Mouse (Mus musculus) neural tube, embryonic 13.5 days (tissue): ENCODE results near the gene Nrip3. TPM values are rescaled to one million over a fixed set of nuclear protein-coding genes. Genes with fewer than 3 reads are reported as not detected.
A peak's percentile ranks its signal among the peaks of the same experiment; 100 is the strongest.

Experiments
- ATAC-seq: fragments of 200-750 bp; cut with Nextera tagmentation; 2 replicates; pipeline ENCODE4 v1.8.0; 2017; ENCODE audit warnings: low read depth, mild to moderate bottlenecking, moderate TSS enrichment, moderate library complexity
- H3K27ac ChIP-seq: fragments of 300-500 bp; sonication (generic); replicated peaks from 2 replicates; pipeline ENCODE4 v1.5.1; 2015; ENCODE audit warnings: moderate library complexity, mild to moderate bottlenecking, inconsistent platforms
- H3K27me3 ChIP-seq: fragments of 300-500 bp; sonication (generic); 2 replicates; pipeline ENCODE4 v1.6.1; 2015; ENCODE audit warnings: mild to moderate bottlenecking, inconsistent platforms
- H3K36me3 ChIP-seq: fragments of 300-500 bp; sonication (generic); 2 replicates; pipeline ENCODE4 v1.6.1; 2015; ENCODE audit warnings: mild to moderate bottlenecking, inconsistent platforms
- H3K4me1 ChIP-seq: fragments of 300-500 bp; sonication (generic); replicated peaks from 2 replicates; pipeline ENCODE4 v1.6.1; 2015; ENCODE audit warnings: inconsistent platforms
- H3K4me2 ChIP-seq: fragments of 300-500 bp; sonication (generic); 2 replicates; pipeline ENCODE4 v1.6.1; 2015; ENCODE audit warnings: inconsistent platforms, mild to moderate bottlenecking, moderate library complexity
- H3K4me3 ChIP-seq: fragments of 300-500 bp; sonication (generic); 2 replicates; pipeline ENCODE4 v1.5.1; 2015; ENCODE audit warnings: mild to moderate bottlenecking, inconsistent platforms
- H3K9ac ChIP-seq: fragments of 300-500 bp; sonication (generic); 2 replicates; pipeline ENCODE4 v1.6.1; 2015; ENCODE audit warnings: moderate library complexity, mild to moderate bottlenecking, inconsistent platforms
- H3K9me3 ChIP-seq: fragments of 300-500 bp; sonication (generic); 2 replicates; pipeline ENCODE4 v1.6.1; 2016; ENCODE audit warnings: inconsistent platforms
- WGBS: fragments of 180-500 bp; shearing (Covaris S2); methylation state at CpG from one replicate; pipeline ENCODE4 v1.1.7; 2015; 5-methylcytosine and 5-hydroxymethylcytosine counted together
- polyA plus RNA-seq: library from polyadenylated mRNA; unstranded; fragments of >200 nt; fragmentation: Nextera tagmentation; extraction: Ambion mirVana; gene quantifications from 2 replicates; pipeline ENCODE4 v1.2.1, GENCODE M21; 2015

Nrip3 gene
- polyA plus RNA-seq, 1 experiment from 2014 or later: 5.0 TPM

GRCm38 (mm10) chr7:109756291-109756690, 25.5 kb downstream of the Nrip3 start:
- no peak overlapping the region for H3K9ac ChIP-seq
- H3K36me3 ChIP-seq: no peaks in the 10 kb centered on the region
- peaks cover 16% of the 10 kb centered on the region for H3K4me1 ChIP-seq
- WGBS: 90% methylated on average over 3 of the region's 3 CpGs
- ATAC-seq: no peak
- no peaks in the 10 kb centered on the region for H3K9me3 ChIP-seq
- H3K4me2 ChIP-seq: no peak overlapping the region
- H3K4me3 ChIP-seq: no peak overlapping the region
- no peaks in the 10 kb centered on the region for H3K27me3 ChIP-seq
- no peak overlapping the region for H3K27ac ChIP-seq

GRCm38 (mm10) chr7:109754034-109754433, 27.8 kb downstream of the Nrip3 start:
- Histone ChIP-seq H3K4me1 (peaks cover 27% of the 10 kb centered on the region), H3K9ac (no peak overlapping the region), H3K4me3 (no peak overlapping the region), H3K4me2 (0 out of 2 replicates have a peak overlapping the region, but pooled peaks have one; percentile 76), H3K27ac (no peak overlapping the region), H3K27me3 (no peaks in the 10 kb centered on the region), H3K36me3 (0 out of 2 replicates have a peak, but pooled peaks cover 4% of the 10 kb centered on the region), H3K9me3 (no peaks in the 10 kb centered on the region)
- ATAC-seq: no peak
- WGBS: 93% methylated on average over 8 of the region's 8 CpGs

GRCm38 (mm10) chr7:109752008-109752925, 29.6 kb downstream of the Nrip3 start, which contains the start of gene Tmem9b:
TSS of gene Tmem9b (minus strand) at chr7:109752875.
- H3K27me3 ChIP-seq: no peaks in the 10 kb centered on the region
- 0 out of 2 replicates have a peak, but pooled peaks cover 13% of the 10 kb centered on the region for H3K36me3 ChIP-seq
- peaks cover 27% of the 10 kb centered on the region for H3K4me1 ChIP-seq
- peak within 1 kb of the TSS; percentile 76 for H3K4me2 ChIP-seq
- H3K4me3 ChIP-seq: peak within 1 kb of the TSS; percentile 62
- under 1% methylated on average over 74 of the region's 74 CpGs for WGBS
- peak; percentile 93 for ATAC-seq
- peak within 1 kb of the TSS; percentile 86 for H3K27ac ChIP-seq
- no peaks in the 10 kb centered on the region for H3K9me3 ChIP-seq
- H3K9ac ChIP-seq: peak within 1 kb of the TSS; percentile 87

GRCm38 (mm10) chr7:109751427-109752007, 30.3 kb downstream of the Nrip3 start:
- WGBS: 4% methylated on average over 13 of the region's 13 CpGs
- Histone ChIP-seq H3K4me3 (peak overlapping the region; percentile 62), H3K36me3 (peaks cover 17% of the 10 kb centered on the region; the same call in 1 of the 2 replicates), H3K4me1 (peaks cover 27% of the 10 kb centered on the region), H3K9ac (peak overlapping the region; percentile 87), H3K27me3 (no peaks in the 10 kb centered on the region), H3K9me3 (no peaks in the 10 kb centered on the region), H3K4me2 (peak overlapping the region; percentile 76), H3K27ac (peak overlapping the region; percentile 86)
- peak; percentile 66 for ATAC-seq

DNA sequence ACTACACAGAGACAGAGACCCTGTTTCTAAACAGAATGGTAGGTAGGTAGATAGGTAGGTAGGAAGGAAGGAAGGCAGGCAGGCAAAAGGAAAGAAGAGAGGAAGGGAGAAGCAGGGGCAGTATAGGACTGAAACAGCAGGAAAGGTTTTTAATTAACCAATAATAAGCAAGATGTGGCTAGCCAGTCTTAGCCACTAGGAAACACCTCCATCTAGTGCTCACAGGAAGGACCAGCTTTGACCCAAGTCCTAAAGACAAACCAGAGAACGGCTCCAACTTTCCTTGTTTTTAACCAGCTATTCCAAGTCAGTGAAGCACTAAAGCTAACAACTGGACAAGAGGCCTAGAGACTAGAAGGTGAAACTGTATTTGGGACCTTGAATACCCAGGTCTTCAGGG, 34.1 kb downstream of the Nrip3 start:
- H3K4me2 ChIP-seq: no peak overlapping the region
- 67% methylated on average over 1 of the region's 1 CpGs for WGBS
- no peaks in the 10 kb centered on the region for H3K9me3 ChIP-seq
- H3K27ac ChIP-seq: no peak overlapping the region
- H3K4me1 ChIP-seq: peaks cover 16% of the 10 kb centered on the region
- ATAC-seq: no peak
- H3K27me3 ChIP-seq: no peaks in the 10 kb centered on the region
- no peak overlapping the region for H3K9ac ChIP-seq
- no peak overlapping the region for H3K4me3 ChIP-seq
- H3K36me3 ChIP-seq: peaks cover 51% of the 10 kb centered on the region

- H3K4me1 ChIP-seq: no peaks in the 10 kb centered on the region
- H3K27me3 ChIP-seq: no peaks in the 10 kb centered on the region
- 94% methylated on average over 4 of the region's 4 CpGs for WGBS
- H3K4me2 ChIP-seq: no peak overlapping the region
- peaks cover 86% of the 10 kb centered on the region for H3K36me3 ChIP-seq
- ATAC-seq: no peak
- H3K27ac ChIP-seq: no peak overlapping the region
- no peaks in the 10 kb centered on the region for H3K9me3 ChIP-seq
- no peak overlapping the region for H3K9ac ChIP-seq
- H3K4me3 ChIP-seq: no peak overlapping the region
Observed at GRCm38 (mm10) chr7:109741703-109742102, 40.1 kb downstream of the Nrip3 start.

- H3K36me3 ChIP-seq: peaks cover 87% of the 10 kb centered on the region
- H3K4me1 ChIP-seq: no peaks in the 10 kb centered on the region
- no peaks in the 10 kb centered on the region for H3K9me3 ChIP-seq
- no peak overlapping the region for H3K4me3 ChIP-seq
- WGBS: 94% methylated on average over 1 of the region's 1 CpGs
- no peak overlapping the region for H3K4me2 ChIP-seq
- no peak overlapping the region for H3K9ac ChIP-seq
- no peak overlapping the region for H3K27ac ChIP-seq
- no peaks in the 10 kb centered on the region for H3K27me3 ChIP-seq
- ATAC-seq: no peak
Observed at GRCm38 (mm10) chr7:109741060-109741459, 40.8 kb downstream of the Nrip3 start.

DNA sequence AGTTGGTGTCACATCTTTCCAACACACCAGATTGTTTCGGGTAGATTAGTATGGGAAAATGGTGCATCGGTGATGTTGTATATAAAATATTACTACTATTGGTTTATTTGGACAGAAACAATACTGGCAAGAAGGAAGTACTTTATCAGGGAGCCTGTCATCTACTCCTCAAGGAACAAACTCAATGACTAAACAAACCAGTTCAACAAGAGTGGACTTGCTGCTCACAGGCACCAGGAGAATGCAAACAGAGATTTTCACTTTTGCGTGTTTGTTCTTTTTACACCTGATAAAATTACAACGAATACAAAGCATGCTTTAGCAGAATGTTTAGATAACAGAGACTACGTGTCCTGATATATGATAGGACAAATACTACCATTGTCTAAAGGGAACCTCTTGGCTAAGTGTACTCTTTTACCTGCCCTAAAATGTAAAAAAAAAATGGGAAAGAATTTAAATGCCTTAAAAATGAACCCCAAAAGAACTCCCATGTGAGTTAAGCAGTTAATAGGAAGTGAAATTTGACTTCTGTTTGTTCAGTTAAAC, 41.9 kb downstream of the Nrip3 start:
- H3K36me3 ChIP-seq: peaks cover 86% of the 10 kb centered on the region
- no peak for ATAC-seq
- no peaks in the 10 kb centered on the region for H3K9me3 ChIP-seq
- no peaks in the 10 kb centered on the region for H3K27me3 ChIP-seq
- H3K9ac ChIP-seq: no peak overlapping the region
- 92% methylated on average over 5 of the region's 5 CpGs for WGBS
- no peaks in the 10 kb centered on the region for H3K4me1 ChIP-seq
- H3K27ac ChIP-seq: no peak overlapping the region
- no peak overlapping the region for H3K4me3 ChIP-seq
- no peak overlapping the region for H3K4me2 ChIP-seq

- H3K36me3 ChIP-seq: peaks cover 46% of the 10 kb centered on the region
- WGBS: 93% methylated on average over 4 of the region's 4 CpGs
Observed at GRCm38 (mm10) chr7:109734806-109735205, 47.0 kb downstream of the Nrip3 start.

DNA sequence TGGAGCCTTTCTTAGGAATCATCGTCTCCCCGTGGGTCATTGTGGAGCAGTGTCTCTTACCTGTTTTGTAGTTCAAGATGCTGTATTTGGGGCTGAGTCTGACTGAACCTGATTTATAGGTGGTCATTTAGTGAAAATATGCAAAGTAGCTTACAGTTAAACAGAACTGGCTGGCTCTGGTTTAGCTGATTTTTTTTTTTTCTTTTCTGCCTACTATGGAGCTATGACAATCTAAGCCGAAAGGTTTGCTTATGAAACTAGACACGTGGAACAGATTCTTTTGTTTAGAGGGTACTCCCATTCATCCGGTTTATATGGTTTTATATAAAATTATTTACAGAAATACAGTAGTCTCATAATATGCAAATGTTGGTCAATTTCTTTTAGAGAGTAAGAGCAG, 50.2 kb downstream of the Nrip3 start, which contains the start of gene Ascl3:
Gene Ascl3, minus strand, starts transcription at position 101 of the 400 bp plus-strand sequence.
- Histone ChIP-seq H3K27ac (no peak within 1 kb of the TSS), H3K27me3 (no peaks in the 10 kb centered on the region), H3K36me3 (peaks cover 22% of the 10 kb centered on the region), H3K4me1 (0 out of 2 replicates have a peak, but pooled peaks cover 7% of the 10 kb centered on the region), H3K4me2 (no peak within 1 kb of the TSS), H3K4me3 (no peak within 1 kb of the TSS), H3K9ac (no peak within 1 kb of the TSS), H3K9me3 (no peaks in the 10 kb centered on the region)
- ATAC-seq: no peak
- WGBS: 92% methylated on average over 5 of the region's 5 CpGs

More at GRCm38 (mm10) chr7:109734806-109735205, 47.0 kb downstream of the Nrip3 start:
- Histone ChIP-seq H3K27me3 (no peaks in the 10 kb centered on the region), H3K9me3 (no peaks in the 10 kb centered on the region), H3K4me2 (no peak overlapping the region), H3K27ac (no peak overlapping the region), H3K4me3 (no peak overlapping the region), H3K4me1 (0 out of 2 replicates have a peak, but pooled peaks cover 7% of the 10 kb centered on the region), H3K9ac (no peak overlapping the region)
- no peak for ATAC-seq

- 95% methylated on average over 5 of the region's 5 CpGs for WGBS
- H3K27ac ChIP-seq: no peak within 1 kb of the TSS
- H3K27me3 ChIP-seq: no peaks in the 10 kb centered on the region
- H3K4me3 ChIP-seq: no peak within 1 kb of the TSS
- H3K4me2 ChIP-seq: no peak within 1 kb of the TSS
- H3K9ac ChIP-seq: no peak within 1 kb of the TSS
- no peak for ATAC-seq
- H3K36me3 ChIP-seq: no peaks in the 10 kb centered on the region
- no peaks in the 10 kb centered on the region for H3K4me1 ChIP-seq
- H3K9me3 ChIP-seq: no peaks in the 10 kb centered on the region; the same call in 1 of the 2 replicates
Observed at GRCm38 (mm10) chr7:109723697-109724096, 58.1 kb downstream of the Nrip3 start, which contains the start of gene BC051019. TSS of gene BC051019 (minus strand) at chr7:109723850.

- WGBS: 93% methylated on average over 8 of the region's 8 CpGs
- no peaks in the 10 kb centered on the region for H3K36me3 ChIP-seq
- no peak for ATAC-seq
- no peaks in the 10 kb centered on the region for H3K27me3 ChIP-seq
- no peaks in the 10 kb centered on the region for H3K4me1 ChIP-seq
- H3K9ac ChIP-seq: no peak overlapping the region
- no peak overlapping the region for H3K27ac ChIP-seq
- no peak overlapping the region for H3K4me3 ChIP-seq
- no peaks in the 10 kb centered on the region; the same call in 1 of the 2 replicates for H3K9me3 ChIP-seq
- H3K4me2 ChIP-seq: no peak overlapping the region
Observed at GRCm38 (mm10) chr7:109723114-109723513, 58.7 kb downstream of the Nrip3 start.
